Mouse (Mus musculus) embryonic facial prominence, embryonic 12.5 days (tissue): ENCODE data around the gene Tmppe. TPM values are rescaled to one million over a fixed set of nuclear protein-coding genes. Genes with fewer than 3 reads are reported as not detected.

Experiments
- ATAC-seq: fragments of 200-750 bp; cut with Nextera tagmentation; 2 replicates; pipeline ENCODE4 v1.8.0; 2017; ENCODE audit not compliant: insufficient number of reproducible peaks, insufficient read depth, low FRiP score, low TSS enrichment
- H3K27ac ChIP-seq: fragments of 300-500 bp; sonication (generic); 2 replicates; pipeline ENCODE4 v1.5.1; 2016; ENCODE audit warnings: mild to moderate bottlenecking
- H3K27me3 ChIP-seq: fragments of 300-500 bp; sonication (generic); 2 replicates; pipeline ENCODE4 v1.6.1; 2016; ENCODE audit warnings: mild to moderate bottlenecking, moderate library complexity
- H3K36me3 ChIP-seq: fragments of 300-500 bp; sonication (generic); 2 replicates; pipeline ENCODE4 v1.6.1; 2016; ENCODE audit warnings: mild to moderate bottlenecking
- H3K4me1 ChIP-seq: fragments of 300-500 bp; sonication (generic); 2 replicates; pipeline ENCODE4 v1.6.1; 2016
- H3K4me2 ChIP-seq: fragments of 300-500 bp; sonication (generic); replicated peaks from 2 replicates; pipeline ENCODE4 v1.6.1; 2016; ENCODE audit warnings: mild to moderate bottlenecking, moderate library complexity
- H3K4me3 ChIP-seq: fragments of 300-500 bp; sonication (generic); 2 replicates; pipeline ENCODE4 v1.5.1; 2016; ENCODE audit warnings: mild to moderate bottlenecking
- H3K9ac ChIP-seq: fragments of 300-500 bp; sonication (generic); 2 replicates; pipeline ENCODE4 v1.6.1; 2016; ENCODE audit warnings: mild to moderate bottlenecking, moderate library complexity
- H3K9me3 ChIP-seq: fragments of 300-500 bp; sonication (generic); 2 replicates; pipeline ENCODE4 v1.6.1; 2016; ENCODE audit warnings: mild to moderate bottlenecking, moderate library complexity
- WGBS: fragments of 180-500 bp; shearing (Covaris S2); methylation state at CpG from one replicate; pipeline ENCODE4 v1.1.7; 2016; 5-methylcytosine and 5-hydroxymethylcytosine counted together
- polyA plus RNA-seq: library from polyadenylated mRNA; unstranded; fragments of >200 nt; fragmentation: Nextera tagmentation; extraction: Ambion mirVana; gene quantifications from 2 replicates; pipeline ENCODE4 v1.2.1, GENCODE M21; 2016

Gene Tmppe
- polyA plus RNA-seq, 1 experiment from 2014 or later: 10.7 TPM

- Histone ChIP-seq H3K4me3 (no peak overlapping the region), H3K9ac (no peak overlapping the region), H3K27ac (no peak overlapping the region), H3K4me2 (no peak overlapping the region), H3K4me1 (no peaks in the 10 kb centered on the region), H3K27me3 (no peaks in the 10 kb centered on the region), H3K36me3 (peaks cover 18% of the 10 kb centered on the region), H3K9me3 (peaks cover 5% of the 10 kb centered on the region)
- no peak for ATAC-seq
- 73% methylated on average over 3 of the region's 3 CpGs for WGBS
Measured at GRCm38 (mm10) chr9:114421045-114421444, 20.1 kb downstream of the Tmppe start.

- Histone ChIP-seq H3K4me1 (no peaks in the 10 kb centered on the region), H3K9ac (no peak overlapping the region), H3K36me3 (peaks cover 21% of the 10 kb centered on the region), H3K4me3 (no peak overlapping the region), H3K27me3 (no peaks in the 10 kb centered on the region), H3K9me3 (peaks cover 5% of the 10 kb centered on the region), H3K4me2 (no peak overlapping the region), H3K27ac (no peak overlapping the region)
- ATAC-seq: no peak
- WGBS: 89% methylated on average over 7 of the region's 7 CpGs
Measured at GRCm38 (mm10) chr9:114421797-114422196, 20.9 kb downstream of the Tmppe start.

- no peak for ATAC-seq
- H3K27me3 ChIP-seq: no peaks in the 10 kb centered on the region
- no peak overlapping the region for H3K4me3 ChIP-seq
- H3K27ac ChIP-seq: no peak overlapping the region
- H3K4me1 ChIP-seq: no peaks in the 10 kb centered on the region
- WGBS: 94% methylated on average over 5 of the region's 5 CpGs
- H3K4me2 ChIP-seq: no peak overlapping the region
- peaks cover 5% of the 10 kb centered on the region for H3K9me3 ChIP-seq
- no peak overlapping the region for H3K9ac ChIP-seq
- peaks cover 26% of the 10 kb centered on the region for H3K36me3 ChIP-seq
Measured at GRCm38 (mm10) chr9:114425576-114425975, 24.7 kb downstream of the Tmppe start.

- Histone ChIP-seq H3K9me3 (peaks cover 5% of the 10 kb centered on the region), H3K4me3 (no peak overlapping the region), H3K4me1 (no peaks in the 10 kb centered on the region), H3K36me3 (peaks cover 26% of the 10 kb centered on the region), H3K4me2 (no peak overlapping the region), H3K9ac (no peak overlapping the region), H3K27ac (no peak overlapping the region), H3K27me3 (no peaks in the 10 kb centered on the region)
- WGBS: 86% methylated on average over 5 of the region's 5 CpGs
- no peak for ATAC-seq
Measured at GRCm38 (mm10) chr9:114426201-114426600, 25.3 kb downstream of the Tmppe start.

- Histone ChIP-seq H3K9ac (no peak overlapping the region), H3K36me3 (peaks cover 26% of the 10 kb centered on the region), H3K27ac (no peak overlapping the region), H3K4me1 (no peaks in the 10 kb centered on the region), H3K27me3 (no peaks in the 10 kb centered on the region), H3K4me3 (no peak overlapping the region), H3K4me2 (no peak overlapping the region), H3K9me3 (peaks cover 5% of the 10 kb centered on the region)
- WGBS: 86% methylated on average over 8 of the region's 8 CpGs
- ATAC-seq: no peak
Measured at GRCm38 (mm10) chr9:114427425-114427824, 26.5 kb downstream of the Tmppe start.

GRCm38 (mm10) chr9:114428103-114428834 is 27.4 kb downstream of the Tmppe start:
- Histone ChIP-seq H3K9me3 (peaks cover 5% of the 10 kb centered on the region), H3K4me1 (no peaks in the 10 kb centered on the region), H3K27me3 (no peaks in the 10 kb centered on the region), H3K36me3 (peaks cover 25% of the 10 kb centered on the region), H3K27ac (no peak overlapping the region), H3K4me3 (no peak overlapping the region), H3K9ac (no peak overlapping the region), H3K4me2 (no peak overlapping the region)
- no peak for ATAC-seq
- WGBS: 90% methylated on average over 12 of the region's 12 CpGs

GRCm38 (mm10) chr9:114435668-114436067 is 34.8 kb downstream of the Tmppe start:
- Histone ChIP-seq H3K36me3 (peaks cover 3% of the 10 kb centered on the region; the same call in 1 of the 2 replicates), H3K27ac (no peak overlapping the region), H3K4me2 (no peak overlapping the region), H3K4me1 (no peaks in the 10 kb centered on the region), H3K27me3 (no peaks in the 10 kb centered on the region), H3K9me3 (peaks cover 5% of the 10 kb centered on the region; the same call in 1 of the 2 replicates), H3K4me3 (no peak overlapping the region), H3K9ac (no peak overlapping the region)
- 77% methylated on average over 2 of the region's 2 CpGs for WGBS
- ATAC-seq: no peak

- peaks cover 5% of the 10 kb centered on the region; the same call in 1 of the 2 replicates for H3K9me3 ChIP-seq
- no peaks in the 10 kb centered on the region for H3K4me1 ChIP-seq
- H3K27me3 ChIP-seq: no peaks in the 10 kb centered on the region
- no peak for ATAC-seq
- no peak overlapping the region for H3K4me2 ChIP-seq
- H3K4me3 ChIP-seq: no peak overlapping the region
- WGBS: 82% methylated on average over 10 of the region's 10 CpGs
- H3K9ac ChIP-seq: no peak overlapping the region
- H3K27ac ChIP-seq: no peak overlapping the region
- peaks cover 15% of the 10 kb centered on the region for H3K36me3 ChIP-seq
Measured at GRCm38 (mm10) chr9:114440548-114440947, 39.6 kb downstream of the Tmppe start.

GRCm38 (mm10) chr9:114442225-114442624 is 41.3 kb downstream of the Tmppe start:
- Histone ChIP-seq H3K4me3 (no peak overlapping the region), H3K9ac (no peak overlapping the region), H3K9me3 (no peaks in the 10 kb centered on the region), H3K4me2 (no peak overlapping the region), H3K4me1 (no peaks in the 10 kb centered on the region), H3K27me3 (no peaks in the 10 kb centered on the region), H3K36me3 (peaks cover 15% of the 10 kb centered on the region), H3K27ac (no peak overlapping the region)
- ATAC-seq: no peak
- 92% methylated on average over 9 of the region's 9 CpGs for WGBS

- Histone ChIP-seq H3K4me1 (no peaks in the 10 kb centered on the region), H3K36me3 (peaks cover 12% of the 10 kb centered on the region), H3K4me3 (no peak overlapping the region), H3K9me3 (no peaks in the 10 kb centered on the region), H3K4me2 (no peak overlapping the region), H3K27me3 (no peaks in the 10 kb centered on the region), H3K27ac (no peak overlapping the region), H3K9ac (no peak overlapping the region)
- ATAC-seq: no peak
- WGBS: 82% methylated on average over 9 of the region's 9 CpGs
Measured at GRCm38 (mm10) chr9:114442893-114443292, 42.0 kb downstream of the Tmppe start.

GRCm38 (mm10) chr9:114443351-114443750 is 42.4 kb downstream of the Tmppe start:
- 86% methylated on average over 8 of the region's 8 CpGs for WGBS
- Histone ChIP-seq H3K27ac (no peak overlapping the region), H3K9me3 (no peaks in the 10 kb centered on the region), H3K4me2 (no peak overlapping the region), H3K4me1 (no peaks in the 10 kb centered on the region), H3K27me3 (no peaks in the 10 kb centered on the region), H3K36me3 (peaks cover 12% of the 10 kb centered on the region), H3K4me3 (no peak overlapping the region), H3K9ac (no peak overlapping the region)
- no peak for ATAC-seq

- H3K4me2 ChIP-seq: no peak overlapping the region
- no peaks in the 10 kb centered on the region for H3K4me1 ChIP-seq
- ATAC-seq: no peak
- peaks cover 12% of the 10 kb centered on the region for H3K36me3 ChIP-seq
- H3K9me3 ChIP-seq: no peaks in the 10 kb centered on the region
- 86% methylated on average over 8 of the region's 8 CpGs for WGBS
- no peak overlapping the region for H3K27ac ChIP-seq
- H3K9ac ChIP-seq: no peak overlapping the region
- no peaks in the 10 kb centered on the region for H3K27me3 ChIP-seq
- H3K4me3 ChIP-seq: no peak overlapping the region
Measured at GRCm38 (mm10) chr9:114446887-114447286, 46.0 kb downstream of the Tmppe start.
